Mouse (Mus musculus) kidney, postnatal 25 days (tissue): Measurements from ENCODE around the gene Cep55.

ENCODE experiments used
- DNase-seq, 2 experiments: peaks; one replicate each; pipeline ENCODE4 v3.0.0; 2021; ENCODE audit warnings: mixed read lengths in 2 of 2

The Cep55 gene

GRCm38 (mm10) chr19:38054720-38055192 is at the start of gene Cep55:
Gene Cep55 (plus strand): TSS chr19:38055011.
- DNase-seq = peak; percentile 98 to 99

- no peak for DNase-seq
Measured at GRCm38 (mm10) chr19:38011379-38011778, 43.4 kb upstream of the Cep55 start.

- no peak for DNase-seq
Measured at GRCm38 (mm10) chr19:38014443-38014842, 40.4 kb upstream of the Cep55 start.

GRCm38 (mm10) chr19:38015180-38015872 is 39.5 kb upstream of the Cep55 start:
- peak; percentile 75 to 92 for DNase-seq

- no peak for DNase-seq
Measured at GRCm38 (mm10) chr19:38015873-38016254, 38.9 kb upstream of the Cep55 start.

GRCm38 (mm10) chr19:38022710-38023109 is 32.1 kb upstream of the Cep55 start:
- DNase-seq = no peak

GRCm38 (mm10) chr19:38023603-38024002 is 31.2 kb upstream of the Cep55 start:
- no peak for DNase-seq

GRCm38 (mm10) chr19:38025254-38026041 is 29.4 kb upstream of the Cep55 start:
- DNase-seq = peak; percentile 79 to 89

GRCm38 (mm10) chr19:38026211-38026624 is 28.6 kb upstream of the Cep55 start:
- peak; percentile 60 to 82 for DNase-seq

GRCm38 (mm10) chr19:38027389-38027788 is 27.4 kb upstream of the Cep55 start:
- no peak for DNase-seq

- DNase-seq = peak; percentile 71 to 82
Measured at GRCm38 (mm10) chr19:38027881-38028521, 26.8 kb upstream of the Cep55 start.

GRCm38 (mm10) chr19:38029292-38029691 is 25.5 kb upstream of the Cep55 start:
- DNase-seq = no peak

GRCm38 (mm10) chr19:38029871-38030270 is 24.9 kb upstream of the Cep55 start:
- peak in 1 of 2 experiments; percentile 62 for DNase-seq

GRCm38 (mm10) chr19:38030673-38031137 is 24.1 kb upstream of the Cep55 start:
- DNase-seq = peak; percentile 84 to 91

GRCm38 (mm10) chr19:38031144-38031543 is 23.7 kb upstream of the Cep55 start:
- DNase-seq = no peak

- peak in 1 of 2 experiments; percentile 40 for DNase-seq
Measured at GRCm38 (mm10) chr19:38032993-38033734, 21.6 kb upstream of the Cep55 start.

- DNase-seq = no peak
Measured at GRCm38 (mm10) chr19:38033735-38034057, 21.1 kb upstream of the Cep55 start.

GRCm38 (mm10) chr19:38034696-38035095 is 20.1 kb upstream of the Cep55 start:
- no peak for DNase-seq

GRCm38 (mm10) chr19:38035766-38036165 is 19.0 kb upstream of the Cep55 start:
- no peak for DNase-seq

- peak in 1 of 2 experiments; percentile 44 for DNase-seq
Measured at GRCm38 (mm10) chr19:38038267-38038666, 16.5 kb upstream of the Cep55 start.

GRCm38 (mm10) chr19:38042261-38042722 is 12.5 kb upstream of the Cep55 start:
- peak; percentile 64 to 75 for DNase-seq

- DNase-seq = peak; percentile 70 to 79
Measured at GRCm38 (mm10) chr19:38043281-38043981, 11.4 kb upstream of the Cep55 start, which contains the start of gene Myof. Gene Myof (minus strand): TSS chr19:38043577.
